Mouse (Mus musculus) lung, embryonic 14.5 days (tissue): Measurements from ENCODE around the gene Dab2ip. TPM values are rescaled to one million over a fixed set of nuclear protein-coding genes. Genes with fewer than 3 reads are reported as not detected.

Source experiments
- ATAC-seq: fragments of 200-750 bp; cut with Nextera tagmentation; 2 replicates; pipeline ENCODE4 v1.8.0; 2017; ENCODE audit warnings: mild to moderate bottlenecking, moderate TSS enrichment, moderate library complexity; ENCODE audit not compliant: insufficient read depth
- DNase-seq: peaks from one replicate; pipeline ENCODE4 v3.0.0-alpha.2; 2015
- H3K27ac ChIP-seq: fragments of 300-500 bp; sonication (generic); 2 replicates; pipeline ENCODE4 v1.5.1; 2014; ENCODE audit warnings: low read depth, mild to moderate bottlenecking, moderate library complexity
- H3K27me3 ChIP-seq: fragments of 300-500 bp; sonication (generic); 2 replicates; pipeline ENCODE4 v1.6.1; 2014; ENCODE audit warnings: low read length, control low read depth; ENCODE audit not compliant: insufficient read depth
- H3K36me3 ChIP-seq: fragments of 300-500 bp; sonication (generic); 2 replicates; pipeline ENCODE4 v1.6.1; 2014; ENCODE audit warnings: control low read depth; ENCODE audit not compliant: insufficient read depth
- H3K4me1 ChIP-seq: fragments of 300-500 bp; sonication (generic); 2 replicates; pipeline ENCODE4 v1.6.1; 2014; ENCODE audit warnings: antibody characterized with exemption, control low read depth; ENCODE audit not compliant: insufficient read depth
- H3K4me2 ChIP-seq: fragments of 300-500 bp; sonication (generic); 2 replicates; pipeline ENCODE4 v1.6.1; 2014; ENCODE audit warnings: mild to moderate bottlenecking
- H3K4me3 ChIP-seq: fragments of 300-500 bp; sonication (generic); 2 replicates; pipeline ENCODE4 v1.5.1; 2014; ENCODE audit warnings: low read depth, low read length
- H3K9ac ChIP-seq: fragments of 300-500 bp; sonication (generic); 2 replicates; pipeline ENCODE4 v1.6.1; 2014
- H3K9me3 ChIP-seq: fragments of 300-500 bp; sonication (generic); 2 replicates; pipeline ENCODE4 v1.6.1; 2016; ENCODE audit warnings: low read depth, low read length, control low read depth
- CTCF ChIP-seq: IDR thresholded peaks from 2 replicates; pipeline ENCODE4 v1.5.1; 2016; ENCODE audit warnings: antibody characterized with exemption, low read depth
- WGBS: fragments of 180-500 bp; shearing (Covaris S2); extraction: QIAGEN DNeasy Blood & Tissue Kit; methylation state at CpG from one replicate; pipeline ENCODE4 v1.1.7; 2014; 5-methylcytosine and 5-hydroxymethylcytosine counted together
- polyA plus RNA-seq: library from polyadenylated mRNA; unstranded; fragments of >200 nt; fragmentation: Nextera tagmentation; extraction: Ambion mirVana; gene quantifications from 2 replicates; pipeline ENCODE4 v1.2.1, GENCODE M21; 2014

The Dab2ip gene
- polyA plus RNA-seq, 1 experiment from 2014 or later, result 61.4 TPM

- no peak for DNase-seq
- TF ChIP-seq CTCF, result no peak
- Histone ChIP-seq H3K9ac (no peak overlapping the region), H3K9me3 (no peaks in the 10 kb centered on the region), H3K27me3 (no peaks in the 10 kb centered on the region), H3K4me2 (no peak overlapping the region), H3K27ac (no peak overlapping the region), H3K4me3 (no peak overlapping the region), H3K36me3 (peaks cover 93% of the 10 kb centered on the region), H3K4me1 (no peaks in the 10 kb centered on the region)
- 96% methylated on average over 12 of the region's 12 CpGs for WGBS
- ATAC-seq, result no peak
These were observed 162.0 kb downstream of the Dab2ip start for GRCm38 (mm10) chr2:35720104-35720503.

- H3K4me1 ChIP-seq, result no peaks in the 10 kb centered on the region
- DNase-seq, result no peak
- H3K27me3 ChIP-seq, result no peaks in the 10 kb centered on the region
- no peaks in the 10 kb centered on the region for H3K9me3 ChIP-seq
- TF ChIP-seq CTCF, result no peak
- H3K4me2 ChIP-seq, result no peak overlapping the region
- no peak overlapping the region for H3K9ac ChIP-seq
- no peak overlapping the region for H3K4me3 ChIP-seq
- no peak for ATAC-seq
- no peak overlapping the region for H3K27ac ChIP-seq
- peaks cover 93% of the 10 kb centered on the region for H3K36me3 ChIP-seq
- WGBS, result 91% methylated on average over 13 of the region's 13 CpGs
These were observed 162.5 kb downstream of the Dab2ip start for GRCm38 (mm10) chr2:35720550-35720949.

- TF ChIP-seq CTCF, result no peak
- Histone ChIP-seq H3K4me3 (no peak overlapping the region), H3K27me3 (no peaks in the 10 kb centered on the region), H3K36me3 (peaks cover 92% of the 10 kb centered on the region), H3K9ac (no peak overlapping the region), H3K9me3 (no peaks in the 10 kb centered on the region), H3K4me2 (no peak overlapping the region), H3K27ac (no peak overlapping the region), H3K4me1 (no peaks in the 10 kb centered on the region)
- ATAC-seq, result no peak
- no peak for DNase-seq
- WGBS, result 87% methylated on average over 9 of the region's 9 CpGs
These were observed 162.9 kb downstream of the Dab2ip start for GRCm38 (mm10) chr2:35720956-35721355.

GRCm38 (mm10) chr2:35722821-35723220 is 164.8 kb downstream of the Dab2ip start:
- Histone ChIP-seq H3K4me2 (no peak overlapping the region), H3K36me3 (peaks cover 93% of the 10 kb centered on the region)
- WGBS, result 86% methylated on average over 9 of the region's 9 CpGs

GRCm38 (mm10) chr2:35723267-35723666 is 165.2 kb downstream of the Dab2ip start:
- 95% methylated on average over 6 of the region's 6 CpGs for WGBS
- Histone ChIP-seq H3K27me3 (no peaks in the 10 kb centered on the region), H3K4me3 (no peak overlapping the region), H3K9me3 (no peaks in the 10 kb centered on the region), H3K36me3 (peaks cover 93% of the 10 kb centered on the region), H3K27ac (no peak overlapping the region), H3K4me2 (no peak overlapping the region), H3K9ac (no peak overlapping the region), H3K4me1 (no peaks in the 10 kb centered on the region)
- no peak for TF ChIP-seq CTCF
- DNase-seq (no peak), ATAC-seq (no peak)

More at GRCm38 (mm10) chr2:35722821-35723220, 164.8 kb downstream of the Dab2ip start:
- DNase-seq (no peak), ATAC-seq (no peak)
- H3K4me1 ChIP-seq, result no peaks in the 10 kb centered on the region
- H3K9me3 ChIP-seq, result no peaks in the 10 kb centered on the region
- H3K4me3 ChIP-seq, result no peak overlapping the region
- no peaks in the 10 kb centered on the region for H3K27me3 ChIP-seq
- peak; percentile 26; the same call in 1 of the 2 replicates for TF ChIP-seq CTCF
- no peak overlapping the region for H3K9ac ChIP-seq
- no peak overlapping the region for H3K27ac ChIP-seq

- H3K9ac ChIP-seq, result no peak overlapping the region
- no peak overlapping the region for H3K27ac ChIP-seq
- no peak for TF ChIP-seq CTCF
- no peaks in the 10 kb centered on the region for H3K27me3 ChIP-seq
- peaks cover 93% of the 10 kb centered on the region for H3K36me3 ChIP-seq
- H3K4me1 ChIP-seq, result no peaks in the 10 kb centered on the region
- no peak overlapping the region for H3K4me3 ChIP-seq
- DNase-seq (no peak), ATAC-seq (no peak)
- 89% methylated on average over 7 of the region's 7 CpGs for WGBS
- no peaks in the 10 kb centered on the region for H3K9me3 ChIP-seq
- no peak overlapping the region for H3K4me2 ChIP-seq
These were observed 165.6 kb downstream of the Dab2ip start for GRCm38 (mm10) chr2:35723691-35724090.

- Histone ChIP-seq H3K4me2 (no peak overlapping the region), H3K36me3 (peaks cover 63% of the 10 kb centered on the region), H3K27me3 (no peaks in the 10 kb centered on the region), H3K9me3 (no peaks in the 10 kb centered on the region), H3K4me3 (no peak overlapping the region), H3K27ac (no peak overlapping the region; the same call in 1 of the 2 replicates), H3K4me1 (no peaks in the 10 kb centered on the region; the same call in 1 of the 2 replicates), H3K9ac (no peak overlapping the region)
- no peak for DNase-seq
- WGBS, result 26% methylated on average over 5 of the region's 5 CpGs
- TF ChIP-seq CTCF, result no peak
- no peak for ATAC-seq
These were observed 170.6 kb downstream of the Dab2ip start for GRCm38 (mm10) chr2:35728633-35729032.
